Mouse (Mus musculus) embryo, embryonic 9.5 days (tissue): ENCODE results near the gene Rxfp4.

ENCODE experiments used
- DNase-seq: peaks from one replicate; pipeline ENCODE4 v3.0.0-alpha.2; 2017; ENCODE audit errors: extremely low spot score

The Rxfp4 gene

GRCm38 (mm10) chr3:88628766-88629165 lies 24.2 kb downstream of the Rxfp4 start:
- no peak for DNase-seq

GRCm38 (mm10) chr3:88627535-88627934 lies 25.4 kb downstream of the Rxfp4 start:
- no peak for DNase-seq

- no peak for DNase-seq
Observed at GRCm38 (mm10) chr3:88627114-88627513, 25.8 kb downstream of the Rxfp4 start.

- no peak for DNase-seq
Observed at GRCm38 (mm10) chr3:88626316-88626715, 26.6 kb downstream of the Rxfp4 start.

- DNase-seq = no peak
Observed at GRCm38 (mm10) chr3:88625531-88625930, 27.4 kb downstream of the Rxfp4 start.

DNA sequence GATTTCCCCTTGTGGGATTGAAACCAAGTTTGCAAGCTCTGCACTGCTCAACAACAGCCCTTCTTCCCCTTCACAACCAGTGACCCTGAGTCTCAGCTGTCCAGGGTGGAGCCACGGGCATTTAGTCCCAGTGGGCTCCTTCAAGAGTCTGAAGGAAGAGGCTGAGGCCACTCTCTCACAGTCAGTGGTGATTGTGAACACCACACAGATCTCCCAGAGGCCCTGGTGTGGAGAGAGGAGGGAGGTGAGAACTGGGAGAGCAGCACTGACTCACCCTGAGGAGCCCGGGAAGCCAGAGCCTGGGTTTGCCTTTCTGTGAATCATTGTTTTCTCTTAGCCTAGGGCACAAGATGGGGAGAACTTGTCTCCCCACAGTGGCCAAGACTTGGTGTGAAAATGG lies 28.0 kb downstream of the Rxfp4 start:
- no peak for DNase-seq

- DNase-seq = no peak
Observed at GRCm38 (mm10) chr3:88624324-88624723, 28.6 kb downstream of the Rxfp4 start.

GRCm38 (mm10) chr3:88623346-88624135 lies 29.4 kb downstream of the Rxfp4 start:
- DNase-seq = peak; percentile 58

GRCm38 (mm10) chr3:88622941-88623345 lies 30.0 kb downstream of the Rxfp4 start:
- DNase-seq = peak; percentile 42

DNA sequence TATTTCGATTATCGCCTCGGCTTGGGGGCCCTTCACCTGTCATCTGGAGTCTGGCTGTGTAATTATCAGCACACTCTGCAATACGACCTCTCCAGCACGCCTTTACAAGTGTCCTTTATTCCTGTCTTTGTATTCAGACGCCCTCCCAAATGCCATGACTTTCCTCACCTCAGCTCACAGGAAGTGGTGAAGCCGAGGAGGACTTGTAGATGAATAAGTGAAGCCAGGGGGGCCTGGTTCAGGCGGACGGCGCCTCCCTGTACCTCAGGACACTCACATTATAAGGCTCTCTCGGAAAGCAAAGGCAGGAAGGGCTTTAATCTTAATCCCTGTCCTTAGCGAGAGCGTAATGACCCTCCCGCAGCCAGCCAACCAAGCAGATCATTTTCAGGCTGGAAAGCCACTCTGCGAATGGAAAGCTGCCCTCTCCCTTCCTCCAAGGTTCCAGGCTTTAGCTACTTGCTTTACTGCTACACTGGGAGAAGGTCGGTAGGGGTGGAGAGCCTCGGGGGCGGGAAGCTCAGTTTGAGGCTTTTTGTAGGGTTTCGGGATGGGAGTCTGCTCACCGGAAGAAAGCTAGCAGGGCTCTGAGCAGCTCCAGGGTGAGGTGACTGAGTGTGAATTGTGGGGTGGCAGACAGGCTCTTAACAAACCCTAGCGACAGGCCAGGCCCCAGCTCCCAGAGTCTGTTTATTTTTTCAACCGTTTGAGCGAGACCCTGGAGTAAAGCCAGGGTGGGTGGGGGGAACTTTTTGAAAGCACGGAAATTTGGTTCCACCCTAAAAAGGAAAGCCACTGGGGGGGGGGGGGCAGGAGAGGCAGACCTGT lies 30.6 kb downstream of the Rxfp4 start:
- DNase-seq = no peak

DNA sequence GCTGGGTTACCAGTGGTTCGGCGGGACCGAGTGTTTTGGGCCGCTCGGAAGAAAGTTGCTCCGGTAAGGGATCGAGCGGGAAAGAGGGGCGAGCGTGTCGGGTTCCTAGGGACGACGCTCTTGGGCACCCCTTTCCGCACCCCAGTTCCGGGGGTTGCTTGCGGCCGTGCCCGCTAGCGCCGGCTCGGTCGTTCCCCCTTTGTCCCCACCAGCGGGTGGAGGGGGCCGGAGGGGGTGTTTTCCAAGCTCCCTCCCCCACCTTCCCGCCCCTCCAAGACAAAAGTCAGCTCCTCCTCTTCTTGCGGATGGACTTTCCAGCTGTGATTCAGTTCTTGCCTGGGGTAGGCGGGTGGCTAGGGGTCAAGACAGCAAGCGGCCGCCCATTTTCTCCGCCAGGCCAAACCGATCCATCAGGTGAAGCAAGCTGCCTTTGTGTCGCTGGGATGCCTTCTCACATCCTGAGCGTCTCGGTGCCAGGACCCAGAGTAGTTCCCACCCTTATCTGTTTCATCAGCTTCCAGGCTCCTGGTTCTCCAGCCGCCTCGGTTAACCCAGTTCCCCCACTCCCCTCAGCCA lies 31.3 kb downstream of the Rxfp4 start:
- DNase-seq = peak; percentile 82

DNA sequence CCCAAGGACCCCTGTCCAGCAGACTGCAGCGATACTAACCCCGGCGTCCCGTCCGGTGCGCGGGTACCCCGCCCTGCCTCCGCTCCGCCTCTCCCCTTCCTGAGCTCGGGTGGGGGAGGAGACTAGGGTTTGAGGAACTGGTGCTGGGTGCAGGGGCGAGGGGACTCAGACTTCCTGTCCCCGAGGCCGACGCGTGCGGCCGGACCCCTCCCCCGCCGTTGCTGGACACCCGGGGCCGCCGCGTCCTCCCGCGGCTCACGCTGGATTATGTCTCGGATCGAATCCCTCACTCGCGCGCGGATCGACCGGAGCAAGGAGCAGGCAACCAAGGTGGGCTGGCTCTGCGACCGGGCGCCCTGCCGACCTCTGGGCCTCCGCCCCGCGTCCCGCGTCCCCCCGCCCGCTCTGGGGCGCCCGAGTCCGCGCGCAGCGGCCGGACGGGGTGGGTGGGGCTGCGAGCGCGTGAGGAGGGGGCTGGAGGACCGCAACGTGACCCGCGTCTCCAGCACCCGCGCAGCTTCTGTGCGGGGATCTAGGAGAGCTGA lies 31.9 kb downstream of the Rxfp4 start:
- DNase-seq = peak; percentile 91

- no peak for DNase-seq
Observed at GRCm38 (mm10) chr3:88620146-88620991, 32.6 kb downstream of the Rxfp4 start.

GRCm38 (mm10) chr3:88619113-88620097 lies 33.5 kb downstream of the Rxfp4 start:
- DNase-seq = no peak

- no peak for DNase-seq
Observed at GRCm38 (mm10) chr3:88618074-88618871, 34.7 kb downstream of the Rxfp4 start.

GRCm38 (mm10) chr3:88616951-88617500 lies 35.9 kb downstream of the Rxfp4 start:
- no peak for DNase-seq

DNA sequence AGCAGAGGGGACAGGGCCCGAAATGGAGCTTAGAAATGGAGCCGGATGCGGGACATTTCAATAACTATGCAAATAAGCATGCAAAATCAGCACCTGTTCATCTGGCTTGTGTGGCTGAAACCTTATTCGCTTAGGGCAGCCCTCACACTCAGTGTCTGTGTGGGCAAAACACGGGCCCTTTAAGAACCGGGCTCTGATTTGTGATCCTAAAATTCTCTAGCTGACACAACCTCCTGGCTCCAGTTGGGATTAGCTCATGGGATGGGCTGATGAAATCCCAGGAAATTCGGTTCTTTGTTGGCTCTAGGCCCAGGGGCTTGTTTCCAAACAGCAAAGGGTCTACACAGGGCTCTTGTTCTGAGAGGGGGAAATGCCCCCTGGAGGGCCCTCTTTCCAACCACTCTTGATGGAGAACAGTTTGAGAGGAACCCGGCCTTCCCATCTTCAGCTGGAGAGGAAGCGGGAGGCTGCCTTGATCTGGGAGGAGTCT lies 37.0 kb downstream of the Rxfp4 start:
- no peak for DNase-seq

DNA sequence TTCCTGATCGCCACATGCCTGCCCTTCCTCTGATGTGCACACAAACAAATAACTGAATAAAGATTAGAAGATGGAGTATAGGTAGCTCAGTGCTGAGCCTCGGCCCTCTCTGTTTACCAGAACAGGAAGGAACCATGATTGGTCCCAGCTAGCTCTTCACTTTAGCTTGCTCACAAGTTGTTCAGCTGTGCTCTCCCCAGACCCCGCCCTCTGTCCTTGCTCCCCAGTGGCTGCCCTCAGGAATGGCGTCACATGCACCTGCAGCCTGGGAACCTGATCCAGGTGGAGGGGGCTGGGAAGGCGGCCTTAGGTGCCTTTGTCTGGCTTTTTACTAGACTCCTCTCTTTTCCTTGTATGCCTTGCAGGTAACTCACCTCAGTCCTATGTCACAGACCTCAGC lies 37.8 kb downstream of the Rxfp4 start:
- DNase-seq = no peak

GRCm38 (mm10) chr3:88614418-88614817 lies 38.5 kb downstream of the Rxfp4 start:
- DNase-seq = no peak
